Mouse (Mus musculus) left cerebral cortex, adult 2 months (tissue): ENCODE results near the gene Tspan17. TPM values are rescaled to one million over a fixed set of nuclear protein-coding genes. Genes with fewer than 3 reads are reported as not detected.

Experiments
- DNase-seq, 2 experiments: peaks; one replicate each; pipeline ENCODE4 v3.0.0; 2021 to 2022; ENCODE audit warnings: low spot score in 2 of 2, mixed read lengths in 1 of 2; ENCODE audit errors: extremely low spot score in 1 of 2
- H3K27ac ChIP-seq: fragments of 200-600 bp; 2 replicates; pipeline ENCODE4 v1.8.1; 2022
- H3K4me3 ChIP-seq: fragments of 200-600 bp; 2 replicates; pipeline ENCODE4 v1.8.1; 2022
- CTCF ChIP-seq: fragments of 200-600 bp; IDR thresholded peaks from 2 replicates; pipeline ENCODE4 v1.8.1; 2022; ENCODE audit warnings: antibody characterized with exemption, mild to moderate bottlenecking, moderate library complexity
- intact Hi-C: fragments of 180-260 bp; cut with DNase I; formaldehyde crosslinking; loops from one replicate; pipeline ENCODE4 v1.15.1; 2025
- total RNA-seq, 2 experiments: library from RNA; stranded (reverse); gene quantifications; 2 replicates each; pipeline ENCODE4 v1.2.3; 2021

Gene Tspan17
- total RNA-seq, 2 experiments from 2014 or later = 91.7 to 95.3 TPM

GRCm38 (mm10) chr13:54837471-54837889 is 48.3 kb downstream of the Tspan17 start:
- intact Hi-C loops = no loop called here
- no peak overlapping the region for H3K4me3 ChIP-seq
- no peak for TF ChIP-seq CTCF
- DNase-seq = peak in 1 of 2 experiments; percentile 41
- no peak overlapping the region for H3K27ac ChIP-seq

DNA sequence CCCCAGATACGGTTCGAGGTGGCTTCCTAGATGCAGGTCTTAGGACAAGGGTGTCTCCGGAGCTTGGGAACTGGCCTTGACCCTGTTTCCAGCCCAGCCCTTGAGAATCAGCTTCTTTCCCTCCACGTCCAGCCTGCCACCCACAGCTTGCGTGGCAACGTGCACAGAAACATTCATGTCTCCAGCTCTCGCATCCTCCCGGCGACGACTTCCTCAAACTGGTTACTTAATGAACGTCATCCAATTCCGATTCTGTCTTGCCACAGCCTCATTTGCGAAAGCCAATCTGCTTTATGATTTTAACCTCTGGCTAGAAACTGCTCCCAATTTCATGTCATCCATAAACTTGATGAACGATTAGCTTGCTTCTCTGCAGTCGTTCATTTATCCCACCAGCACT is 49.4 kb downstream of the Tspan17 start:
- no peak for TF ChIP-seq CTCF
- H3K27ac ChIP-seq = no peak overlapping the region
- H3K4me3 ChIP-seq = no peak overlapping the region
- peak in 1 of 2 experiments; percentile 24 for DNase-seq
- intact Hi-C loops = no loop called here

DNA sequence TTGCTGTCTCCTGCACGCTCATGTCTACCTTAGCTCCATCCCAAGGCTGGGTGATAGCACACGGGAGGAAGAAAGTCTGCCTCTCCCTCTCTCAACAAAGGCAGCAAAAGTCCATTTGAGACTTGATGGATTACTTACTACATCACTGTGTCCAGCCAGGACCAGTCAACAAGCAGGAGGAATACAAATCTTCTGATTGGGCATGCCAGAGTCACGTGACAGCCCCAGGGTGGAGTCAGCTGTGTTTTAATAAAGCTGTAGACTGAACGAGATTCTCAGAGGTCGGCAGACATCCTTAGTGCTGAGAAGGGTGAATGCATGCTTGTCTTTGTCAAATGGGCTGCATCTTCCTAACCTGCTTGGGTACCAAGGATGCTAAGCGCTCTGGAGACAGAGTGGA is 50.0 kb downstream of the Tspan17 start:
- no peak overlapping the region for H3K27ac ChIP-seq
- no peak for TF ChIP-seq CTCF
- no peak for DNase-seq
- intact Hi-C loops = no loop called here
- H3K4me3 ChIP-seq = no peak overlapping the region

- DNase-seq = no peak
- H3K4me3 ChIP-seq = no peak overlapping the region
- intact Hi-C loops = no loop called here
- H3K27ac ChIP-seq = no peak overlapping the region
- TF ChIP-seq CTCF = no peak
Observed at GRCm38 (mm10) chr13:54844579-54844978, 55.4 kb downstream of the Tspan17 start.

Other genes starting within 250 kb of the Tspan17 start
- 100 to 1,000 TPM; 134 to 143 TPM for gene 4833439L19Rik, start 223.9 kb upstream of the Tspan17 start, total RNA-seq
- gene Arl10, start 214.4 kb upstream of the Tspan17 start, total RNA-seq = 10 to 100 TPM; 24.1 to 25.6 TPM
- gene Nop16, start 199.3 kb upstream of the Tspan17 start, total RNA-seq = 10 to 100 TPM; 24.1 to 26.8 TPM
- 100 to 1,000 TPM; 134 to 144 TPM for gene Higd2a, start 199.2 kb upstream of the Tspan17 start, total RNA-seq
- 100 to 1,000 TPM; 304 to 316 TPM for gene Cltb, start 178.0 kb upstream of the Tspan17 start, total RNA-seq
- gene Faf2, start 167.6 kb upstream of the Tspan17 start, total RNA-seq = 10 to 100 TPM; 48.4 to 53.1 TPM
- gene Rnf44, start 95.5 kb upstream of the Tspan17 start, total RNA-seq = 100 to 1,000 TPM; 156 to 185 TPM
- under 1 TPM; 0.16 to 0.45 TPM for gene Cdhr2, start 87.9 kb upstream of the Tspan17 start, total RNA-seq
- gene Gprin1, start 39.5 kb upstream of the Tspan17 start, total RNA-seq = 100 to 1,000 TPM; 128 to 130 TPM
- gene Sncb, start 22.8 kb upstream of the Tspan17 start, total RNA-seq = 100 to 1,000 TPM; 869 to 881 TPM
- gene Eif4e1b, start 5.4 kb upstream of the Tspan17 start, total RNA-seq = not detected
- gene Unc5a, start 160.0 kb downstream of the Tspan17 start, total RNA-seq = 100 to 1,000 TPM; 110 to 116 TPM
- gene Hk3, start 232.0 kb downstream of the Tspan17 start, total RNA-seq = 1 to 10 TPM; 1.2 to 1.3 TPM